Mouse (Mus musculus) spleen, adult 2 months (tissue): ENCODE measurements around the gene Pitpnm3. TPM values are rescaled to one million over a fixed set of nuclear protein-coding genes. Genes with fewer than 3 reads are reported as not detected.

Source experiments
- DNase-seq, 2 experiments: peaks; one replicate each; pipeline versions ENCODE4 v3.0.0 to v3.0.0-alpha.2; 2012 to 2021; ENCODE audit warnings: low spot score in 2 of 2, low read depth in 1 of 2
- H3K27ac ChIP-seq: fragments of 200-500 bp; 2 replicates; pipeline ENCODE4 v1.5.1; 2012; ENCODE audit warnings: low read length, inconsistent platforms; ENCODE audit not compliant: insufficient read depth
- H3K27me3 ChIP-seq: fragments of 200-500 bp; 2 replicates; pipeline ENCODE4 v1.6.1; 2012; ENCODE audit warnings: mild to moderate bottlenecking, moderate library complexity, low read length, inconsistent platforms; ENCODE audit not compliant: control insufficient read depth, insufficient read depth
- H3K36me3 ChIP-seq: fragments of 200-500 bp; 2 replicates; pipeline ENCODE4 v1.6.1; 2012; ENCODE audit warnings: mild to moderate bottlenecking, low read length, inconsistent platforms; ENCODE audit not compliant: control insufficient read depth, insufficient read depth
- H3K4me1 ChIP-seq: fragments of 200-500 bp; 2 replicates; pipeline ENCODE4 v1.6.1; 2011; ENCODE audit warnings: inconsistent platforms; ENCODE audit not compliant: control insufficient read depth, insufficient read depth, insufficient read length
- H3K4me3 ChIP-seq: fragments of 200-500 bp; 2 replicates; pipeline ENCODE4 v1.5.1; 2011; ENCODE audit warnings: mild to moderate bottlenecking, inconsistent platforms; ENCODE audit not compliant: insufficient read depth, insufficient read length; ENCODE audit errors: extremely low read depth
- CTCF ChIP-seq: fragments of 200-500 bp; IDR thresholded peaks from 2 replicates; pipeline ENCODE4 v1.5.1; 2011; ENCODE audit warnings: mild to moderate bottlenecking, inconsistent platforms; ENCODE audit not compliant: insufficient read depth, insufficient read length, insufficient replicate concordance; ENCODE audit errors: extremely low read depth
- POLR2A ChIP-seq: fragments of 200-500 bp; IDR thresholded peaks from 2 replicates; pipeline ENCODE4 v1.6.1; 2011; ENCODE audit warnings: low read depth, low read length, inconsistent platforms
- WGBS: fragments of 180-500 bp; shearing (Covaris S2); methylation state at CpG from one replicate; pipeline ENCODE4 v1.1.7; 2018; 5-methylcytosine and 5-hydroxymethylcytosine counted together
- polyA plus RNA-seq: library from polyadenylated mRNA; depleted of rRNA; stranded (reverse); fragments of >200 nt; gene quantifications from 2 replicates; pipeline ENCODE4 v1.2.3, GENCODE M21; 2012

Pitpnm3 gene
- polyA plus RNA-seq, 1 experiment, result 5.9 TPM

DNA sequence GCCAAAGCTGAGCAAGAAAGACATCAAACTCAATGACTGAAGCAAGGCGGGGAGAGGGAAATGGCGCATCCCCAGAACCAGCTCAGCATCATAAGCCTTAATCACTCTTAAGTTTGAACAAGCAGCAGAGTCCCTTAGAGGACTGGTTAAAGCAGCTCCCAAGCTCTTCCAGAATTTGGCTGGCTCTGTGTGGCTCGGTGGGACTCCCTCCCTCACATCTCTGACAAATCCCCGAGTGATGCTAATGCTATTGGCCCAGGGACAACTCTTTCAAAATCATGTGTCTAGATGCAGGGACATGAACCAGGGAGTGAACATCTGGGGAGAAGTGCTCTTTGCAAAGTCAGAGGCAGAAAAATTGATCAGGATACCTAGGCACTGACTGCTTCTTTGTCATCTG, 36.4 kb downstream of the Pitpnm3 start:
- Histone ChIP-seq H3K4me1 (no peaks in the 10 kb centered on the region), H3K27ac (no peak overlapping the region; the same call in 1 of the 2 replicates)
- TF ChIP-seq CTCF, result no peak
- no peak for TF ChIP-seq POLR2A

DNA sequence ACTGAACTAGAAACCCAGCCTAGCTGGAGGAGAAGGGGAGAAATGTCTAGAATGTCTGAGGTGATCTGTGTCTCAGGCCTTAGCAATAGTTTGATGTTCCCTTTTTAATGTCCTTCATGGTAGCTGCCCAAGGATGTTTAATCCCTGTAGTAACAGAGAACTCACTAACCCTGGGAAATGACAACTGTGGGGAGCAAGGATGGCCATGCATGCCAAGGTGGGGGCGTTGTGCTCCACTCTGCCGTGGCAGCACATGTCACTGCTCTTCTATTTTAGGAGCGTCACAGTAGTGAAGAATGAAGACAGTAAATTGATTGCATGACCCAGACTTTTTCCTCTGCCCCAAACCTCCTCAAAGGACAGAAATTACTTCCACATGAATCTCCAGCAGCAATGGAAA, 37.6 kb downstream of the Pitpnm3 start:
- Histone ChIP-seq H3K36me3 (no peaks in the 10 kb centered on the region), H3K27ac (0 out of 2 replicates have a peak overlapping the region, but pooled peaks have one; percentile 9), H3K4me3 (no peak overlapping the region), H3K27me3 (no peaks in the 10 kb centered on the region), H3K4me1 (no peaks in the 10 kb centered on the region)
- TF ChIP-seq CTCF (no peak), POLR2A (no peak)
- no peak for DNase-seq
- 82% methylated on average over 3 of the region's 3 CpGs for WGBS

More for the DNA sequence above, 36.4 kb downstream of the Pitpnm3 start:
- 73% methylated on average over 4 of the region's 4 CpGs for WGBS
- DNase-seq, result no peak
- no peaks in the 10 kb centered on the region for H3K27me3 ChIP-seq
- no peaks in the 10 kb centered on the region for H3K36me3 ChIP-seq
- H3K4me3 ChIP-seq, result no peak overlapping the region

DNA sequence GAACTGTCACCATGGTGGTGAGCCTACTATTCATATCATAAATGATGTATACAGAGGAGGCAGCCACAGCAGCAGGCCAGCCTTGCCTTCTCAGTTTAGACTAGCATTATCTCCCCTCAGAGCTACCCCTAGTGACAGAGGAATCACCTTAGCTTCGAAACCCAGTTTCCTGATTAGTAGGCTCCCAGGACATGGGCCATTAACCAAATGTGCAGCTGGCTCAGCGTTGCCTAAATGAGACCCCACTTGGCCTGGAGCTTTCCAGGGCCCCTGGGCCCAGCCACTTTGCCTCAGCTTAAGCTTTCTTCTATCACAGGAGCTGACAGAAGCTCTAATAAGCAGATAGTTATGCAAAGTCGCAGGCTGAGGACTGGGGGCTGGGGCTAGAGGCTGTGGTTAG, 39.6 kb downstream of the Pitpnm3 start:
- Histone ChIP-seq H3K27me3 (no peaks in the 10 kb centered on the region), H3K27ac (no peak overlapping the region), H3K4me1 (no peaks in the 10 kb centered on the region), H3K4me3 (no peak overlapping the region), H3K36me3 (no peaks in the 10 kb centered on the region)
- WGBS, result 59% methylated on average over 3 of the region's 3 CpGs
- no peak for DNase-seq
- TF ChIP-seq CTCF, result no peak
- TF ChIP-seq POLR2A, result no peak

DNA sequence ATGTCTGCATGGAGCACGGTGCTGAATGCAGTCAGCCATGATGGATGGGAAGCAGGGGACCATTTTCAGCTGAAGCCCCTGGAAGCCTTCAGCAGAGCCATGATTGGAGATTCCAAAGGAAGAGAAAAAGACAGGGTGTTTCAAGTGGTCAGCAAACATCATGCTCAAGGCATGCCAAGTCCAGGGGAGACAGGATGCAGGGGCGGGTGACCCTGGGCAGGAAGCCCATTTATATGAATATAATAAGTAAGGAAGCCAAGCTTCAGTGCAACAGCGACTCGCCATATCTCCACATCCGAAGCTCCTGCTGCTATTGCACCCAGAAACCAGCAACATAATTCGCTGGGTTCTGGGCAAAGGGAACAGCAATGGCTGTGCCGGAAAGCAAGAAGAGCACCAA, 41.1 kb downstream of the Pitpnm3 start:
- Histone ChIP-seq H3K4me1 (no peaks in the 10 kb centered on the region), H3K36me3 (no peaks in the 10 kb centered on the region), H3K27me3 (no peaks in the 10 kb centered on the region), H3K27ac (no peak overlapping the region), H3K4me3 (no peak overlapping the region)
- DNase-seq, result no peak
- 76% methylated on average over 7 of the region's 7 CpGs for WGBS
- TF ChIP-seq CTCF (no peak), POLR2A (no peak)

DNA sequence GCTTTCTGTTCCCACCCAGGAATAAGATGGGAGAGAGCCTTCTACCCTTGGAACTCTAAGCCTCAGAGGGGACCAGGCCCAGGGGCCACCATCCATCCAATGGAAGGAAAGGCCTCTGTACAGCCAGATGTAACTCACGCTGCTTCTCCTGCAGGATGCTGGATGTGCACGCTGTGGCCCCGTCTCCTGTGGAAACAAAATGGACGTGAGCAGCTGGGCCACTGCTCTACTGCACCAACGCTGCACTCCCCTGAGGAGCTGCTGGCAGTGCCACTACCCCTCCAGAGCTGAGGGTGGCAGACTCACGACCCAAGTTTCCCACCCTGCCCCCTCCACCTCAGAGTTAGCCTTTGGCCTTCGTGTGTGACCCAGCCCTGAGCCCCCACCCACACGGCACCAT, 43.2 kb downstream of the Pitpnm3 start:
- Histone ChIP-seq H3K36me3 (no peaks in the 10 kb centered on the region), H3K4me3 (no peak overlapping the region), H3K27ac (no peak overlapping the region), H3K27me3 (no peaks in the 10 kb centered on the region), H3K4me1 (no peaks in the 10 kb centered on the region)
- WGBS, result 75% methylated on average over 8 of the region's 8 CpGs
- TF ChIP-seq POLR2A (no peak), CTCF (no peak)
- no peak for DNase-seq

DNA sequence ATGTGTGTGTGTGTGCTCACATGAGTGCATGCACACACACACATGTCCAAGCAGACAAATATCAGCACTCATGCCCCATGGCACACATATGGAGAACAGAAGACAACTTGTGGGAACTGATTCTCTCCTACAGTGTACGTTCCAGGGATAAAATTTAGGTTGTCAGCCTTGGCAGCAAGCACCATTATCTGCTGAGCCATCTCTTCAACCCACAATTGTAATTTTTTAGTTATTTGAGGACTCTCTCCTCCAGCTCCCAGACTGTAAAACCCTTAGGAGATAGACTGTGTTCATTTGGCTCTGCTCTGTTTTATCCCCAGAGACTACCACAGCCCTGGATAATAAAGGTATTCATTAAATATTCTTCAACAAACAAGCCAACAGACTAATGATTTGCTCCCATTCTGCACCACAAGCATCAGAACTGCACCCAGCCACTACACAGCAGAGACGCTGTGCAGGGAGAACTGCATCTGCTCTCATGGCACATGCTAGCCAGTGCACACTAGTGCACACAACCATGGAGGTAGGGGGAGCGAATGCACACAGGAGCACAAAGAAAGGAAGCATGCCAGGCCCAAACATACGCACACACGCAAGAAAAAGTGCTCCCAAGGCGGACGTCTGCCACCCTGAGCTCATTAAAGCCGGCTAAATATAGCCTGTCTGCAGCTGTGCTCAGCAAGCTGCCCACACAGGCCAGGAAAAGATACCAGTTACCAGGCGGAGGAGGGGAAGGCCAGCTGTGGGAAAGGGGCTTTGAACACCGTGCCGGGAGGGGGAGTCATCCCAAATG, 49.1 kb downstream of the Pitpnm3 start:
- no peaks in the 10 kb centered on the region; the same call in 1 of the 2 replicates for H3K4me1 ChIP-seq
- WGBS, result 20% methylated on average over 11 of the region's 11 CpGs
- no peaks in the 10 kb centered on the region for H3K27me3 ChIP-seq
- no peak overlapping the region for H3K4me3 ChIP-seq
- H3K27ac ChIP-seq, result no peak overlapping the region
- TF ChIP-seq CTCF (no peak), POLR2A (no peak)
- H3K36me3 ChIP-seq, result no peaks in the 10 kb centered on the region
- DNase-seq, result no peak

DNA sequence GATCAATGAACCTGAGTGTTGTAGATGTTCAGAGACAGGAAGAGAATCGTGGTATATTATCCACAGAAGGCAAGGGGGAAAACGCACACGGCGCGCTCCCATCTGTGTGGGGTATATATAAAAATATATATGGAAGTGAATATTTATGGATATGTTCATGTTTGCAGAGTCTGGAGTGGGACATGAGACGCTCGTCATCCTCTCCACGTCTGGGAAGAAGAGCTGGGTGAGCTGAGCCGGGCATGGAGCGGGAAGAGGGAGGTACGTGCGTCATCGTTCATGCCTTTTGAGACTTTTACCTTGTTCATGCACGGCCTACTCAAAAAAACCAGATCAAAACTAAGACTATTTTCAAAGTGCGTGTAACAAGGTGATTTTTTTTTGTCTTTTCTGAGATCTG, 51.2 kb downstream of the Pitpnm3 start:
- Histone ChIP-seq H3K27ac (no peak overlapping the region), H3K27me3 (no peaks in the 10 kb centered on the region), H3K4me3 (no peak overlapping the region), H3K4me1 (no peaks in the 10 kb centered on the region; the same call in 1 of the 2 replicates), H3K36me3 (no peaks in the 10 kb centered on the region)
- DNase-seq, result no peak
- TF ChIP-seq POLR2A (no peak), CTCF (no peak)
- 96% methylated on average over 15 of the region's 15 CpGs for WGBS
